Mouse (Mus musculus) MEL (cell line): Measurements from ENCODE around the gene Map3k3. TPM values are rescaled to one million over a fixed set of nuclear protein-coding genes. Genes with fewer than 3 reads are reported as not detected.
A peak's percentile ranks its signal among the peaks of the same experiment; 100 is the strongest.

Experiments
- DNase-seq: peaks from one replicate; pipeline ENCODE4 v3.0.0; 2011; ENCODE audit warnings: low read depth, low spot score
- H3K27ac ChIP-seq: 2 replicates; pipeline ENCODE4 v1.5.1; 2012; ENCODE audit warnings: low read depth, mild to moderate bottlenecking, control low read depth, low read length, moderate library complexity; ENCODE audit not compliant: control insufficient read depth
- H3K27me3 ChIP-seq, 2 experiments: fragments of 150-350 bp in 1 of 2; sonication (generic) in 1 of 2; 2 replicates each; pipeline ENCODE4 v1.6.1; 2012; ENCODE audit warnings: low read length in 2 of 2, mild to moderate bottlenecking in 2 of 2, improper control_type of control experiment in 1 of 2, moderate library complexity in 1 of 2; ENCODE audit not compliant: insufficient read depth in 2 of 2, control insufficient read depth in 1 of 2
- H3K36me3 ChIP-seq, 2 experiments: 2 replicates each; pipeline ENCODE4 v1.6.1; 2012 to 2014; ENCODE audit warnings: low read length in 2 of 2, improper control_type of control experiment in 1 of 2, inconsistent platforms in 1 of 2, mild to moderate bottlenecking in 1 of 2; ENCODE audit not compliant: insufficient read depth in 2 of 2, control insufficient read depth in 1 of 2
- H3K4me1 ChIP-seq, 2 experiments: fragments of 150-350 bp in 1 of 2; sonication (generic) in 1 of 2; 2 replicates each; pipeline ENCODE4 v1.6.1; 2012; ENCODE audit warnings: low read length in 2 of 2, improper control_type of control experiment in 1 of 2, mild to moderate bottlenecking in 1 of 2; ENCODE audit not compliant: insufficient read depth in 2 of 2, control insufficient read depth in 1 of 2
- H3K4me3 ChIP-seq, 2 experiments: fragments of 150-350 bp in 1 of 2; sonication (generic) in 1 of 2; 2 replicates each; pipeline ENCODE4 v1.5.1; 2012; ENCODE audit warnings: low read depth in 2 of 2, low read length in 2 of 2, mild to moderate bottlenecking in 2 of 2, moderate library complexity in 2 of 2, control low read depth in 1 of 2, improper control_type of control experiment in 1 of 2; ENCODE audit not compliant: control insufficient read depth in 1 of 2, insufficient read depth in 1 of 2
- H3K79me2 ChIP-seq: 2 replicates; pipeline ENCODE4 v1.6.1; 2012; ENCODE audit warnings: mild to moderate bottlenecking, low read length, moderate library complexity; ENCODE audit not compliant: control insufficient read depth, poor library complexity, insufficient read depth
- H3K9ac ChIP-seq: 2 replicates; pipeline ENCODE4 v1.6.1; 2012; ENCODE audit warnings: low read depth, mild to moderate bottlenecking, control low read depth, low read length, moderate library complexity; ENCODE audit not compliant: control insufficient read depth, poor library complexity, severe bottlenecking
- H3K9me3 ChIP-seq: fragments of 150-350 bp; sonication (generic); replicated peaks from 2 replicates; pipeline ENCODE4 v1.6.1; 2012; ENCODE audit warnings: mild to moderate bottlenecking, low read length, improper control_type of control experiment, moderate library complexity; ENCODE audit not compliant: insufficient read depth
- BHLHE40 ChIP-seq: IDR thresholded peaks from 2 replicates; pipeline ENCODE4 v1.6.1; 2012; ENCODE audit warnings: low read depth, mild to moderate bottlenecking, inconsistent platforms, low read length, improper control_type of control experiment, borderline replicate concordance
- CHD1 ChIP-seq: IDR thresholded peaks from 2 replicates; pipeline ENCODE4 v1.6.1; 2012; ENCODE audit warnings: low read depth, mild to moderate bottlenecking, inconsistent platforms, low read length, improper control_type of control experiment
- E2F4 ChIP-seq: IDR thresholded peaks from 2 replicates; pipeline ENCODE4 v1.6.1; 2011; ENCODE audit warnings: low read depth, low read length, improper control_type of control experiment, borderline replicate concordance
- ELF1 ChIP-seq: IDR thresholded peaks from 2 replicates; pipeline ENCODE4 v1.6.1; 2014; ENCODE audit warnings: low read depth, mild to moderate bottlenecking, inconsistent platforms, low read length, improper control_type of control experiment, moderate library complexity
- GATA1 ChIP-seq: IDR thresholded peaks from 2 replicates; pipeline ENCODE4 v1.6.1; 2011; ENCODE audit warnings: low read depth, low read length, improper control_type of control experiment
- KAT2A ChIP-seq: conservative IDR thresholded peaks from 2 replicates; pipeline ENCODE4 v1.6.1; 2012; ENCODE audit warnings: low read depth, low read length, improper control_type of control experiment, inconsistent platforms
- MEF2A ChIP-seq: IDR thresholded peaks from 2 replicates; pipeline ENCODE4 v1.6.1; 2014; ENCODE audit warnings: low read depth, mild to moderate bottlenecking, inconsistent platforms, low read length, improper control_type of control experiment; ENCODE audit not compliant: poor library complexity, insufficient replicate concordance, severe bottlenecking; ENCODE audit errors: extremely low read depth
- MYB ChIP-seq: IDR thresholded peaks from 2 replicates; pipeline ENCODE4 v1.6.1; 2011; ENCODE audit warnings: mild to moderate bottlenecking, low read depth, low read length, improper control_type of control experiment
- MYC ChIP-seq: IDR thresholded peaks from 2 replicates; pipeline ENCODE4 v1.6.1; 2011; ENCODE audit warnings: low read depth, mild to moderate bottlenecking, low read length, improper control_type of control experiment, moderate library complexity
- NELFE ChIP-seq: IDR thresholded peaks from 2 replicates; pipeline ENCODE4 v1.6.1; 2011; ENCODE audit warnings: low read depth, low read length, improper control_type of control experiment
- POLR2AphosphoS2 ChIP-seq: IDR thresholded peaks from 2 replicates; pipeline ENCODE4 v1.6.1; 2011; ENCODE audit warnings: low read length, improper control_type of control experiment
- POLR2AphosphoS5 ChIP-seq: IDR thresholded peaks from 2 replicates; pipeline ENCODE4 v1.6.1; 2012; ENCODE audit warnings: low read depth, borderline replicate concordance, mild to moderate bottlenecking, inconsistent platforms, low read length, moderate library complexity, mixed read lengths
- RAD21 ChIP-seq: IDR thresholded peaks from 2 replicates; pipeline ENCODE4 v1.6.1; 2011; ENCODE audit warnings: mild to moderate bottlenecking, low read depth, low read length, improper control_type of control experiment
- RCOR1 ChIP-seq: IDR thresholded peaks from 2 replicates; pipeline ENCODE4 v1.6.1; 2012; ENCODE audit warnings: low read depth, mild to moderate bottlenecking, inconsistent platforms, low read length, improper control_type of control experiment
- SIN3A ChIP-seq: IDR thresholded peaks from 2 replicates; pipeline ENCODE4 v1.6.1; 2012; ENCODE audit warnings: low read length, improper control_type of control experiment, inconsistent platforms
- SMC3 ChIP-seq: IDR thresholded peaks from 2 replicates; pipeline ENCODE4 v1.6.1; 2011; ENCODE audit warnings: low read depth, low read length, improper control_type of control experiment
- TBP ChIP-seq: IDR thresholded peaks from 2 replicates; pipeline ENCODE4 v1.8.0; 2011; ENCODE audit warnings: low read depth, low read length, improper control_type of control experiment
- TCF12 ChIP-seq: IDR thresholded peaks from 2 replicates; pipeline ENCODE4 v1.6.1; 2014; ENCODE audit warnings: low read depth, mild to moderate bottlenecking, inconsistent platforms, low read length, improper control_type of control experiment, moderate library complexity
- UBTF ChIP-seq: IDR thresholded peaks from 2 replicates; pipeline ENCODE4 v1.6.1; 2012; ENCODE audit warnings: low read depth, mild to moderate bottlenecking, inconsistent platforms, low read length, improper control_type of control experiment, moderate library complexity, borderline replicate concordance; ENCODE audit not compliant: insufficient read depth
- ZC3H11A ChIP-seq: IDR thresholded peaks from 2 replicates; pipeline ENCODE4 v1.6.1; 2012; ENCODE audit warnings: low read depth, mild to moderate bottlenecking, inconsistent platforms, low read length, improper control_type of control experiment
- ZKSCAN1 ChIP-seq: IDR thresholded peaks from 2 replicates; pipeline ENCODE4 v1.6.1; 2012; ENCODE audit warnings: low read depth, mild to moderate bottlenecking, inconsistent platforms, low read length, improper control_type of control experiment, moderate library complexity
- ZNF384 ChIP-seq: IDR thresholded peaks from 2 replicates; pipeline ENCODE4 v1.6.1; 2012; ENCODE audit warnings: low read depth, mild to moderate bottlenecking, inconsistent platforms, low read length, improper control_type of control experiment
- polyA plus RNA-seq, 2 experiments: library from polyadenylated mRNA; stranded (reverse) in 1 of 2; unstranded in 1 of 2; fragments of >175 nt in 1 of 2; fragments of >200 nt in 1 of 2; gene quantifications; 2 replicates each; pipeline versions ENCODE4 v1.2.1 to v1.2.4; 2012; ENCODE audit warnings: low replicate concordance in 2 of 2, low read depth in 1 of 2; ENCODE audit not compliant: insufficient read length in 2 of 2, insufficient read depth in 1 of 2, missing spikeins in 1 of 2
- total RNA-seq: library from RNA; depleted of rRNA; stranded (reverse); fragments of 300-350 nt; gene quantifications from 2 replicates; pipeline ENCODE4 v1.2.3, GENCODE M21; 2012

Map3k3 gene
- total and polyA plus RNA-seq, 3 experiments, result 10.5 to 14.3 TPM; not detected in 1

DNA sequence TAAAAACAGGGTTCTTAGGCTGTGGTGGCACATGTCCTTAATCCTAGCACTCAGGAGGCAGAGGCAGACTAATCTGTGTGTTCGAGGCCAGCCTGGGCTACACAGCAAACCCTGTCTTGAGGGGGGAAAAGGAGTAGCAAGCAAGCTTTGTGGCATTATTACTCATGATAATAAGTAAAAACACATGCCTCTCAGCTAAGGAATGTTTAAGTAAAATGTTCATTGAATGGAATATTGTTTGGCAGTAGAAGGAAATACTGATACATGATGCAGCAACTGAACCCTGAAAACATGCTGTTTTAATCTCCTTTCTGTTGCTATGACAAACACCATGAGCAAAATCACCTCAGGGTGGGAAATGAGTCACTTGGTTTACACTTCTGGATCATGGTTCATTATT, 23.1 kb upstream of the Map3k3 start:
- Histone ChIP-seq H3K27me3 (no peaks in the 10 kb centered on the region), H3K9ac (no peak overlapping the region), H3K79me2 (peaks cover 4% of the 10 kb centered on the region), H3K27ac (no peak overlapping the region), H3K4me1 (peaks cover 22 to 31% of the 10 kb centered on the region in 2 experiments), H3K36me3 (peaks cover 17 to 32% of the 10 kb centered on the region in 2 experiments), H3K9me3 (no peaks in the 10 kb centered on the region), H3K4me3 (no peak overlapping the region)
- no peak for DNase-seq
- TF ChIP-seq ELF1, result no peak
- TF ChIP-seq ZNF384, result no peak
- TF ChIP-seq CHD1, result no peak
- TF ChIP-seq KAT2A, result no peak
- no peak for TF ChIP-seq SIN3A

DNA sequence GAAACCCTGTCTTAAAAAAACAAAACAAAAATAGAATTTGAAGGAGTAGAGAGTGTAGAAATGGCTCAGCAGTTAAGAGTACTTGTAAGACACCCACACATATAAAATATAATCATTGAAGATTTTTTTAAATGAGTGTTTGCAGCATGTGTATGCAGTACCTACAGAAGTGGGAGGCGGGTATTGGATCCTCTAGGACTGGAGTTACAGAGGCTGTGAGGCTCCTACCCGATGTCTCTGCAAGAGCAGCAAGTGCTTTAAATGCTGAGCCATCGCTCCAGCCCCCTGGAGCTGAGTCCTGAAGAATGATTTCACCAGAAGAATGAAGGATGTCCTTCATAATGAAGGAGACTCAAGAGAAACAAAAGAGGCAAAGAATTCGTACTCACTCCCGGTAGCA, 20.7 kb upstream of the Map3k3 start:
- DNase-seq, result no peak
- H3K36me3 ChIP-seq, result peaks cover 8 to 16% of the 10 kb centered on the region in 2 experiments
- no peak for TF ChIP-seq GATA1
- no peak for TF ChIP-seq ELF1
- no peak for TF ChIP-seq RCOR1
- TF ChIP-seq RAD21, result no peak
- TF ChIP-seq SIN3A, result no peak
- TF ChIP-seq MYC, result no peak

DNA sequence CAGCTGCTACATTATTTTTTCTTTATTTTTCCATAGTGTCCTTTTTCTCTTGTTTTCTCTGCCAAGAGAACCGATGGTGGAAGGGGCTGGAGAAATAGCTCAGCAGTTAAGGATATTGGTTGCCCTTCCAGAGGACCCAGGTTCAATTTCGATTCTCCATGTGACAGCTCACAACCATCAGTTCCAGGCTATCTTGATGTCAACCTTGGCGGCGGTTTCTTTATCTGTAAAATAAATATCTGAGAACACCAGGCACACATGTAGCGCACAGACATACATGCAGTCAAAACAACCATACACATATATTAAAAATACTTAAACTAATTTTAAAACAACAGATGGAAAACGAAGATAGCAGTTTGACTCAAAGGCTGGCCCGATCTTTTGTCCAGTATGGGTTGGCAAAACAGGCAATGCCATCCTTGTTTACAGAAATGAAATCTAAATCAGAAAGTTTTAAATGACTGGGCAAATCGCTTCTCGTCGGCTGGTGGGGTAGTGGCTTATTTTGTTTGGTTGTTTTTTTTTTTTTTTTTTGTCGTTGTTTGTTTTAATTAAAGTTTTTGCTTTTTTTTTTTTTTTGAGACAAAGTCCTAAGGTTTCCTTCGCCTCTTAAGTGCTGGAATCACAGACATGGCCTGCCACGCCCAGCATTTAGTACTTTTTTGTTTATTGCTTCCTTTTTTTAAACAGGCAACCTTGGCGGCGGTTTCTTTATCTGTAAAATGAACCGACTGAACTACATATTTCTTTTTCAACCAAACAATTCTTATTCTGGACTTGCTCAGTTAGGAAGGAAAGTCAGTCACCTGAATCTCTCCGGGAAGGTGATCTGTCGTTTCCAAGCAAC, 19.1 kb upstream of the Map3k3 start:
- no peaks in the 10 kb centered on the region for H3K27me3 ChIP-seq
- H3K4me1 ChIP-seq, result peaks cover 5 to 12% of the 10 kb centered on the region in 2 experiments
- peak overlapping the region; percentile 66 to 76 for H3K4me3 ChIP-seq
- peak; percentile 58 for DNase-seq
- peaks cover 0 to 14% of the 10 kb centered on the region in 2 experiments; a peak in 2 of 4 replicates for H3K36me3 ChIP-seq
- peak overlapping the region; percentile 50 for H3K9ac ChIP-seq
- H3K9me3 ChIP-seq, result no peaks in the 10 kb centered on the region
- H3K27ac ChIP-seq, result peak overlapping the region; percentile 66
- H3K79me2 ChIP-seq, result peaks cover 5% of the 10 kb centered on the region
- TF ChIP-seq ZC3H11A (no peak), TBP (no peak), CHD1 (no peak), BHLHE40 (no peak), SIN3A (no peak; the same call in 1 of the 2 replicates), GATA1 (peak; percentile 80), E2F4 (0 out of 2 replicates have a peak, but pooled peaks have one; percentile 34), TCF12 (peak; percentile 87), MEF2A (no peak), POLR2AphosphoS5 (no peak), UBTF (no peak), SMC3 (no peak; the same call in 1 of the 2 replicates), ZNF384 (peak; percentile 84), NELFE (no peak), RCOR1 (peak; percentile 32; the same call in 1 of the 2 replicates), ZKSCAN1 (peak; percentile 11; the same call in 1 of the 2 replicates), MYB (peak; percentile 61), POLR2AphosphoS2 (no peak)

More for the DNA sequence above, 20.7 kb upstream of the Map3k3 start:
- Histone ChIP-seq H3K9me3 (no peaks in the 10 kb centered on the region), H3K4me1 (peaks cover 9 to 18% of the 10 kb centered on the region in 2 experiments), H3K27me3 (no peaks in the 10 kb centered on the region), H3K4me3 (no peak overlapping the region), H3K79me2 (peaks cover 5% of the 10 kb centered on the region), H3K9ac (no peak overlapping the region), H3K27ac (no peak overlapping the region)
